Mouse (Mus musculus): Measurements from ENCODE around the gene Chd4. TPM values are rescaled to one million over a fixed set of nuclear protein-coding genes. Genes with fewer than 3 reads are reported as not detected.

Gene Chd4
- polyA plus RNA-seq, 1 experiment from 2014 or later: 70.1 TPM

- WGBS: 94% methylated on average over 11 of the region's 11 CpGs
- no peak overlapping the region for H3K27ac ChIP-seq (replicated peaks; ENCODE audit: low read depth, low read length)
- DNase-seq (ENCODE audit: low spot score) (no peak), ATAC-seq (ENCODE audit: low read depth) (no peak)
- no peak overlapping the region for H3K4me2 ChIP-seq (ENCODE audit: low read depth, low read length)
- H3K9me3 ChIP-seq (ENCODE audit: control insufficient read depth, low read length): no peaks in the 10 kb centered on the region
- no peaks in the 10 kb centered on the region for H3K27me3 ChIP-seq (replicated peaks; ENCODE audit: control insufficient read depth, insufficient read depth, low read length)
- H3K9ac ChIP-seq (ENCODE audit: low read depth, low read length): no peak overlapping the region
- H3K36me3 ChIP-seq (ENCODE audit: control insufficient read depth, insufficient read depth, low read length): peaks cover 98% of the 10 kb centered on the region
- no peaks in the 10 kb centered on the region for H3K4me1 ChIP-seq (ENCODE audit: control insufficient read depth, insufficient read depth, low read length)
- no peak overlapping the region for H3K4me3 ChIP-seq (ENCODE audit: low read depth, low read length)
Measured at GRCm38 (mm10) chr6:125112553-125112952, 16.8 kb downstream of the Chd4 start.

DNA sequence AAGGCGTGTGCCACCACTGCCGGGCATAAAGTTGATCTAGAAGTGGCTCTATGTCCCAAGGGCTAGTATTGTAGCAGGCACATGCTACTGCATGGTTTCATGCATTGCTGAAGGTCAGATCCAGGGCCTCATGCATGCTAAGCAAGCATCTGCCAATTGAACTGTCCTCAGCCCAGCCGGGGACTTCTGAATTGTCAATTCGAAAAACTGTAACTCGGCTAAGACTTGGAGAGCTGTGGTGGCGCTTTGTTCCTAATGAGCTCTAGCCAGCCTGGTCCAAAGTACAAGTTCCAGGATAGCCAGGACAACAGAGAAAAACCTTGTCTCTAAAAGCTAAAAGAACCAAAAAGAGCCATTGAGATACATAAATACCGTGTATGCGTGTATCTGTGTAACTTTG is 23.6 kb downstream of the Chd4 start:
- ATAC-seq (ENCODE audit: low read depth): no peak
- no peaks in the 10 kb centered on the region for H3K4me1 ChIP-seq (ENCODE audit: control insufficient read depth, insufficient read depth, low read length)
- no peaks in the 10 kb centered on the region for H3K9me3 ChIP-seq (ENCODE audit: control insufficient read depth, low read length)
- DNase-seq (ENCODE audit: low spot score): no peak
- H3K27ac ChIP-seq (replicated peaks; ENCODE audit: low read depth, low read length): no peak overlapping the region
- peaks cover 98% of the 10 kb centered on the region for H3K36me3 ChIP-seq (ENCODE audit: control insufficient read depth, insufficient read depth, low read length)
- H3K9ac ChIP-seq (ENCODE audit: low read depth, low read length): no peak overlapping the region
- no peak overlapping the region for H3K4me2 ChIP-seq (ENCODE audit: low read depth, low read length)
- H3K27me3 ChIP-seq (replicated peaks; ENCODE audit: control insufficient read depth, insufficient read depth, low read length): no peaks in the 10 kb centered on the region
- no peak overlapping the region for H3K4me3 ChIP-seq (ENCODE audit: low read depth, low read length)
- WGBS: 92% methylated on average over 8 of the region's 8 CpGs

GRCm38 (mm10) chr6:125128724-125129123 is 32.9 kb downstream of the Chd4 start:
- DNase-seq (ENCODE audit: low spot score) (no peak), ATAC-seq (ENCODE audit: low read depth) (no peak)
- no peak overlapping the region for H3K27ac ChIP-seq (replicated peaks; ENCODE audit: low read depth, low read length)
- no peak overlapping the region for H3K4me3 ChIP-seq (ENCODE audit: low read depth, low read length)
- 87% methylated on average over 12 of the region's 12 CpGs for WGBS
- 0 out of 2 replicates have a peak, but pooled peaks cover 4% of the 10 kb centered on the region for H3K4me1 ChIP-seq (ENCODE audit: control insufficient read depth, insufficient read depth, low read length)
- H3K27me3 ChIP-seq (replicated peaks; ENCODE audit: control insufficient read depth, insufficient read depth, low read length): no peaks in the 10 kb centered on the region
- H3K36me3 ChIP-seq (ENCODE audit: control insufficient read depth, insufficient read depth, low read length): peaks cover 76% of the 10 kb centered on the region
- H3K4me2 ChIP-seq (ENCODE audit: low read depth, low read length): no peak overlapping the region
- no peaks in the 10 kb centered on the region for H3K9me3 ChIP-seq (ENCODE audit: control insufficient read depth, low read length)
- H3K9ac ChIP-seq (ENCODE audit: low read depth, low read length): no peak overlapping the region

DNA sequence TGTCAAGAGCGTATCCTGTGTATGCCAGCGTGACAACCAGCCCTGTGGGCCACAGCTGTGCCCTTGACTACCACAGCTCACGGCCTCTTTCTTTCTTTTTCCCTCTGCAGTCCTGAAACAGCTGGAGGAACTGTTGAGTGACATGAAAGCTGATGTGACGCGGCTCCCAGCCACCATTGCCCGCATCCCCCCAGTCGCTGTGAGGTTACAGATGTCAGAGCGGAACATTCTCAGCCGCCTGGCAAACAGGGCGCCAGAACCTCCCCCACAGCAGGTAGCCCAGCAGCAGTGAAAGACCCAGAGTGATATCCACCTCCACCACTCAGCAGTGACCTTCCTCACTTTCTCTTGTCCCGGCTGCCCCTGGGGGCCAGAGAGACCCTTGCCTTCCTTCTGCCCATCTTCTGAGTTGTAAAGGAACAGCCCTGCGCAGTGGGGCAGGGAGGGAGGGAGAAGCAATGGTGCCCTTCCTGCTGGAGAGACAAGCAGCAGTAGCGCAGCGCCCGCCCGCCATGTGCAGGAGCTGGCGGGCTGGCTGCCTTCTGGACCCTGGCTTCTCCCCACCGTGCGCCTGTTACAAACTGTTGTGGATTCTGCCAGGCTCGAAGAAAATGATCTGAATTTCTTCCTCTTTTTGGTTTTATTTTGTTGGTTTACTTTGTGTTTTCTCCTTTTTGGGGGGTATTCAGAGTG is 34.1 kb downstream of the Chd4 start:
- 87% methylated on average over 17 of the region's 20 CpGs for WGBS
- Histone ChIP-seq H3K4me1 (ENCODE audit: control insufficient read depth, insufficient read depth, low read length) (0 out of 2 replicates have a peak, but pooled peaks cover 4% of the 10 kb centered on the region), H3K27me3 (replicated peaks; ENCODE audit: control insufficient read depth, insufficient read depth, low read length) (no peaks in the 10 kb centered on the region), H3K27ac (replicated peaks; ENCODE audit: low read depth, low read length) (no peak overlapping the region), H3K4me3 (ENCODE audit: low read depth, low read length) (no peak overlapping the region), H3K4me2 (ENCODE audit: low read depth, low read length) (no peak overlapping the region), H3K9ac (ENCODE audit: low read depth, low read length) (no peak overlapping the region), H3K36me3 (ENCODE audit: control insufficient read depth, insufficient read depth, low read length) (peaks cover 76% of the 10 kb centered on the region), H3K9me3 (ENCODE audit: control insufficient read depth, low read length) (no peaks in the 10 kb centered on the region)
- ATAC-seq (ENCODE audit: low read depth) (no peak), DNase-seq (ENCODE audit: low spot score) (no peak)

DNA sequence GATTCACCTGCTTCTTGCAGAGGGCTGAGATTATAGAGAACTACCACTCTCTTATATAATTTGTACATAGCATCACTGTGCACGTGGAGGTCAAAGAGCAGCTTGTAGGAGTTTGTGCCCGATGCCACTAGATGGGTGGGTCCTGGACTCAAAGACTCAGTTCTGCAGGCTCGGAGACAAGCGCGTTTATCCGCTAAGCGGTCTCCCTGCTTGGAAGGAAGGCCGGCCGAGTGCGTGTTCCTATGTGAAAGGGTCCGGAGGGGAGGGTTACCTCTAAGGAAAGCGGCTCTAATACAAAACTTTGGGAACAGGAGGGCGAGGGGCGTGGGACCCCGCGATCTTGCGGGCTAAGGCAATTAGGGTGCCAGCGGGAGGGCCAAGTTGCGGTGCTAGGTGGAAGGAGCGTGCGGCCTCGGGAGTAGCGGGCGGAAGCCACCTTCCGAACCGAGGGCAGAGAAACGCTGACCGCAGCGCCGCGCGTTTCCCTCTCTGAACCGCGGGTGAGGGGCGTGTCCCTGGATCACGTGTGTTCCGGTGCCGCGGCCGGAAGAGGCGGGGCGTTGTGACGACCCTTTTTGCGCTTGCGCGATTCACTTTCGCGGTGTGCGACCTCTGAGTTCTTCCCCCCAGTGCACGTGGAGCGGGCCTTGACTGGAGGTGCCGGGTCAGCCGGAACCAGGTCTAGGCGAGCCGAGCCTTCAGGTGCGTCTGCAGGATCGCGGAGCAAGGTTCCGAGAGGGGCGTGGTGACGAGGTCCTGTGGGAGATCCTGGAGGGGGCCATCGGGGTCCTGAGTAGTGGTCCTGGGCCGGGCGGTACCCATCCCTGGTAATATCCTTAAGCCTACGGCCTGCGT is 35.7 kb downstream of the Chd4 start, which contains the start of gene Nop2:
TSS of gene Nop2 (plus strand) at position 608 of the 855 bp plus-strand sequence.
- H3K9me3 ChIP-seq (ENCODE audit: control insufficient read depth, low read length): no peaks in the 10 kb centered on the region
- H3K4me3 ChIP-seq (ENCODE audit: low read depth, low read length): peak within 1 kb of the TSS; percentile 86
- ATAC-seq (ENCODE audit: low read depth) (peak; percentile 94), DNase-seq (ENCODE audit: low spot score) (peak; percentile 97)
- 0 out of 2 replicates have a peak, but pooled peaks cover 4% of the 10 kb centered on the region for H3K4me1 ChIP-seq (ENCODE audit: control insufficient read depth, insufficient read depth, low read length)
- peak within 1 kb of the TSS; percentile 73 for H3K4me2 ChIP-seq (ENCODE audit: low read depth, low read length)
- WGBS: 1% methylated on average over 60 of the region's 66 CpGs
- peak within 1 kb of the TSS; percentile 81 for H3K9ac ChIP-seq (ENCODE audit: low read depth, low read length)
- H3K36me3 ChIP-seq (ENCODE audit: control insufficient read depth, insufficient read depth, low read length): peaks cover 75% of the 10 kb centered on the region
- no peaks in the 10 kb centered on the region for H3K27me3 ChIP-seq (replicated peaks; ENCODE audit: control insufficient read depth, insufficient read depth, low read length)
- peak within 1 kb of the TSS; percentile 85 for H3K27ac ChIP-seq (replicated peaks; ENCODE audit: low read depth, low read length)

- peak overlapping the region; percentile 73 for H3K4me2 ChIP-seq (ENCODE audit: low read depth, low read length)
- 0 out of 2 replicates have a peak, but pooled peaks cover 4% of the 10 kb centered on the region for H3K4me1 ChIP-seq (ENCODE audit: control insufficient read depth, insufficient read depth, low read length)
- H3K36me3 ChIP-seq (ENCODE audit: control insufficient read depth, insufficient read depth, low read length): peaks cover 74% of the 10 kb centered on the region
- peak overlapping the region; percentile 81 for H3K9ac ChIP-seq (ENCODE audit: low read depth, low read length)
- no peak for DNase-seq (ENCODE audit: low spot score)
- H3K27me3 ChIP-seq (replicated peaks; ENCODE audit: control insufficient read depth, insufficient read depth, low read length): no peaks in the 10 kb centered on the region
- WGBS: 8% methylated on average over 11 of the region's 11 CpGs
- ATAC-seq (ENCODE audit: low read depth): no peak
- peak overlapping the region; percentile 86 for H3K4me3 ChIP-seq (ENCODE audit: low read depth, low read length)
- H3K9me3 ChIP-seq (ENCODE audit: control insufficient read depth, low read length): no peaks in the 10 kb centered on the region
- no peak overlapping the region for H3K27ac ChIP-seq (replicated peaks; ENCODE audit: low read depth, low read length)
Measured at GRCm38 (mm10) chr6:125132470-125132869, 36.7 kb downstream of the Chd4 start.

GRCm38 (mm10) chr6:125137002-125137671 is 41.4 kb downstream of the Chd4 start:
- no peaks in the 10 kb centered on the region for H3K27me3 ChIP-seq (replicated peaks; ENCODE audit: control insufficient read depth, insufficient read depth, low read length)
- DNase-seq (ENCODE audit: low spot score) (no peak), ATAC-seq (ENCODE audit: low read depth) (no peak)
- H3K9me3 ChIP-seq (ENCODE audit: control insufficient read depth, low read length): no peaks in the 10 kb centered on the region
- H3K9ac ChIP-seq (ENCODE audit: low read depth, low read length): no peak overlapping the region
- H3K4me2 ChIP-seq (ENCODE audit: low read depth, low read length): no peak overlapping the region
- WGBS: 91% methylated on average over 19 of the region's 19 CpGs
- 0 out of 2 replicates have a peak, but pooled peaks cover 4% of the 10 kb centered on the region for H3K4me1 ChIP-seq (ENCODE audit: control insufficient read depth, insufficient read depth, low read length)
- H3K36me3 ChIP-seq (ENCODE audit: control insufficient read depth, insufficient read depth, low read length): peaks cover 89% of the 10 kb centered on the region
- H3K4me3 ChIP-seq (ENCODE audit: low read depth, low read length): no peak overlapping the region
- no peak overlapping the region for H3K27ac ChIP-seq (replicated peaks; ENCODE audit: low read depth, low read length)

DNA sequence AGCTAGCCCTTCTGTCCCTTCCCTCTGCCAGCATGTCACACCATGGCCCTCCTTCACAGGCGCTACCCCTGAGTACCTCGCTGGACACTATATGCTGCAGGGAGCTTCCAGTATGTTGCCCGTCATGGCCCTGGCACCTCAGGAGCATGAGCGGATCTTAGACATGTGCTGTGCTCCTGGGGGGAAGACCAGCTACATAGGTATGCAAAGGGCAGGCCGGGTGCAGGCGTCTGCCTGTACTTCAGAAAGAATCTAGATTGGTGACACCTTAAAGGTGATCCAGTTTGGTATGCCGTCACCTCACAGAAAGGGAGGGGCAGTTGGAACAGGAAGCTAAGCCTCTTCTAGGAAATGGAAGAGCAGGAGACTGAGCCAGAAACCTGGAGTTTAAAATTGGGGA is 44.0 kb downstream of the Chd4 start:
- ATAC-seq (ENCODE audit: low read depth) (no peak), DNase-seq (ENCODE audit: low spot score) (no peak)
- H3K4me2 ChIP-seq (ENCODE audit: low read depth, low read length): no peak overlapping the region
- H3K27me3 ChIP-seq (replicated peaks; ENCODE audit: control insufficient read depth, insufficient read depth, low read length): no peaks in the 10 kb centered on the region
- no peaks in the 10 kb centered on the region for H3K9me3 ChIP-seq (ENCODE audit: control insufficient read depth, low read length)
- WGBS: 92% methylated on average over 7 of the region's 7 CpGs
- H3K9ac ChIP-seq (ENCODE audit: low read depth, low read length): no peak overlapping the region
- H3K4me3 ChIP-seq (ENCODE audit: low read depth, low read length): no peak overlapping the region
- no peaks in the 10 kb centered on the region for H3K4me1 ChIP-seq (ENCODE audit: control insufficient read depth, insufficient read depth, low read length)
- no peak overlapping the region for H3K27ac ChIP-seq (replicated peaks; ENCODE audit: low read depth, low read length)
- H3K36me3 ChIP-seq (ENCODE audit: control insufficient read depth, insufficient read depth, low read length): peaks cover 91% of the 10 kb centered on the region
